Mouse (Mus musculus) stomach, embryonic 15.5 days (tissue): ENCODE data around the gene Fam19a4. TPM values are rescaled to one million over a fixed set of nuclear protein-coding genes. Genes with fewer than 3 reads are reported as not detected.

Source experiments
- ATAC-seq: fragments of 200-750 bp; cut with Nextera tagmentation; 2 replicates; pipeline ENCODE4 v1.8.0; 2017; ENCODE audit warnings: low read depth, moderate number of reproducible peaks, moderate TSS enrichment; ENCODE audit not compliant: insufficient read depth, low FRiP score
- H3K27ac ChIP-seq: fragments of 300-500 bp; sonication (generic); 2 replicates; pipeline ENCODE4 v1.5.1; 2015; ENCODE audit warnings: mild to moderate bottlenecking, inconsistent platforms
- H3K27me3 ChIP-seq: fragments of 300-500 bp; sonication (generic); replicated peaks from 2 replicates; pipeline ENCODE4 v1.6.1; 2015; ENCODE audit warnings: inconsistent platforms
- H3K36me3 ChIP-seq: fragments of 300-500 bp; sonication (generic); 2 replicates; pipeline ENCODE4 v1.6.1; 2015; ENCODE audit warnings: inconsistent platforms
- H3K4me1 ChIP-seq: fragments of 300-500 bp; sonication (generic); 2 replicates; pipeline ENCODE4 v1.6.1; 2015; ENCODE audit warnings: inconsistent platforms
- H3K4me2 ChIP-seq: fragments of 300-500 bp; sonication (generic); 2 replicates; pipeline ENCODE4 v1.6.1; 2015; ENCODE audit warnings: mild to moderate bottlenecking, inconsistent platforms
- H3K4me3 ChIP-seq: fragments of 300-500 bp; sonication (generic); replicated peaks from 2 replicates; pipeline ENCODE4 v1.5.1; 2015; ENCODE audit warnings: inconsistent platforms
- H3K9ac ChIP-seq: fragments of 300-500 bp; sonication (generic); 2 replicates; pipeline ENCODE4 v1.6.1; 2015; ENCODE audit warnings: inconsistent platforms
- H3K9me3 ChIP-seq: fragments of 300-500 bp; sonication (generic); 2 replicates; pipeline ENCODE4 v1.6.1; 2016; ENCODE audit warnings: inconsistent platforms
- WGBS: fragments of 180-500 bp; shearing (Covaris S2); methylation state at CpG from one replicate; pipeline ENCODE4 v1.1.7; 2015; 5-methylcytosine and 5-hydroxymethylcytosine counted together
- polyA plus RNA-seq: library from polyadenylated mRNA; unstranded; fragments of >200 nt; fragmentation: Nextera tagmentation; extraction: Ambion mirVana; gene quantifications from 2 replicates; pipeline ENCODE4 v1.2.1, GENCODE M21; 2015

The Fam19a4 gene
- 0.05 TPM in 1 of 2 replicates, not detected in the other for polyA plus RNA-seq

- no peak within 1 kb of the TSS for H3K9ac ChIP-seq
- H3K4me3 ChIP-seq, result peak within 1 kb of the TSS; percentile 36
- peak within 1 kb of the TSS; percentile 68 for H3K4me2 ChIP-seq
- H3K36me3 ChIP-seq, result no peaks in the 10 kb centered on the region
- ATAC-seq, result peak; percentile 90
- H3K4me1 ChIP-seq, result peaks cover 5% of the 10 kb centered on the region; the same call in 1 of the 2 replicates
- H3K27ac ChIP-seq, result no peak within 1 kb of the TSS
- peaks cover 21% of the 10 kb centered on the region for H3K27me3 ChIP-seq
- WGBS, result under 1% methylated on average over 30 of the region's 30 CpGs
- no peaks in the 10 kb centered on the region for H3K9me3 ChIP-seq
Measured at GRCm38 (mm10) chr6:97060074-97060681, at the start of gene Fam19a4. Fam19a4 (minus strand) TSS chr6:97060413.

DNA sequence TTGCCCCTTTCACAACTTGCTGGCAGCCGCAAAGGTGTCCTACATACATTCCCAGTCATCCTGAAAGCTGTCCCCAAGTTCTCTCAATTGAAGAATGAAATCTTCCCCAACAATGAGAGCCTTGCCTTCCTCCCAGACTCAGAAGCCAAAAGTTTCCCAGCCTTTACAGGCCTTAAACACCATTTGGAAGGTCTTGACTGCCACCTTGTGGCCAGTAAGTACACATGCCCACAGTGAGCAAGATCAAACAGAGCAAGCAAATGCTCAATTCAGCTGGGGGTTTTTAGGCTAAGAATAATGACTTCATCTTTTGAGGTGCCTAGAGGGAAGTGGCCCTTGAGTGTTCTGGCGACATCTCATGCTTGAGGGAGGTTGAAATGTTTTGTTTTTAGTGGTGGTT, 46.6 kb upstream of the Fam19a4 start:
- H3K4me1 ChIP-seq, result no peaks in the 10 kb centered on the region
- H3K9ac ChIP-seq, result no peak overlapping the region
- no peak overlapping the region for H3K27ac ChIP-seq
- no peaks in the 10 kb centered on the region for H3K27me3 ChIP-seq
- no peaks in the 10 kb centered on the region; the same call in 1 of the 2 replicates for H3K36me3 ChIP-seq
- no peak overlapping the region for H3K4me2 ChIP-seq
- H3K9me3 ChIP-seq, result no peaks in the 10 kb centered on the region
- H3K4me3 ChIP-seq, result no peak overlapping the region
- WGBS, result 23% methylated on average over 2 of the region's 2 CpGs
- 0 out of 2 replicates have a peak, but pooled peaks have one; percentile 35 for ATAC-seq

DNA sequence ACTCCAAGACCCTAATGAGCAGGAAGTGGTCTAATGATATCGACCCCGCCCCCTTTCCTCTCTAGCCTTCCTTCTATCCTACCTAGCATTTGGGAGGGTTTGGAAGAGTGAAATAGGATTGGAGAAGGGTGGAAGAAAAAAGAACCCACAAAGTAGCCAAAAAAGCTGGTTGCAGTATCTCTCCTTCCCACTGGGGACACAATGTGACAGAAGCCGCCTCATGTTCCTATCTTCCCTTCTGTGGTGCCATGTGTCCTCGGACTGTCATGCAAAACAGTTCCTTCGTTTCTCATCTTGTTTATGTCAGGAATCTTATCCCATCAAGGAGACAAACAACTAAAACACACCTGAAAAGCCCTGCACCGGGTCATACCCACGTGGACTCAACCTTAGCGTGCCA, 45.9 kb upstream of the Fam19a4 start:
- H3K4me3 ChIP-seq, result no peak overlapping the region
- no peak for ATAC-seq
- H3K36me3 ChIP-seq, result no peaks in the 10 kb centered on the region
- H3K4me1 ChIP-seq, result no peaks in the 10 kb centered on the region
- H3K27me3 ChIP-seq, result no peaks in the 10 kb centered on the region
- no peaks in the 10 kb centered on the region for H3K9me3 ChIP-seq
- no peak overlapping the region for H3K4me2 ChIP-seq
- WGBS, result 79% methylated on average over 8 of the region's 8 CpGs
- no peak overlapping the region for H3K9ac ChIP-seq
- H3K27ac ChIP-seq, result no peak overlapping the region

DNA sequence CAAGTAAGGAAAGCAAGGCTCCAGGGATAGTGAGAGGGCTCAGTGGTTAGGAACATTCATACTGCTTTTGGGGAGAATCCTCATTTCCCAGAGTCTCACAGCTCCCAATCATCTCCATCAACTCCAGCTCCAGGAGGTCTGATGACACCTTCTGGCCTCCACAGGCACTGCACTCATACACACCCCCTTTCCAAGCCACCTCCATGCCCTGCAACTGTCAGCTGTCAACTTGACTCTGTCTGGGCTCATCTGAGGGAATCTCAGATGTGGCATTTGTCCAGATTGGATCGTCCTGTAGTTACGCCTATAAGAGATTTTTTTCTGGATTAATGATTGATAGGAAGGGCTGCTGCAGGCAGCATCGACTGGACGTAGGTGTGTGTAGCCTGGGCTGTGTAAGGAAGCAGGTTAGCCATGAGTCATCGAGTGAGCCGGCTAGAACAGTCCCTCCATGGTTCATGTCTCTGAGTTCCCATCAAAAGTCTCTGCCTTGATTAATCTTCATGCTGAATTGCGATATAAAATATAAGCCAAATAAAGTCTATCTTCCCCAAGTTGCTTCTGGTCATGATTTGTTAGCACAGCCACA, 44.1 kb upstream of the Fam19a4 start:
- ATAC-seq, result peak; percentile 53; the same call in 1 of the 2 replicates
- no peak overlapping the region for H3K27ac ChIP-seq
- H3K36me3 ChIP-seq, result no peaks in the 10 kb centered on the region
- no peaks in the 10 kb centered on the region for H3K9me3 ChIP-seq
- no peaks in the 10 kb centered on the region for H3K27me3 ChIP-seq
- no peak overlapping the region for H3K4me3 ChIP-seq
- no peak overlapping the region for H3K9ac ChIP-seq
- no peaks in the 10 kb centered on the region for H3K4me1 ChIP-seq
- 66% methylated on average over 7 of the region's 7 CpGs for WGBS
- H3K4me2 ChIP-seq, result no peak overlapping the region

DNA sequence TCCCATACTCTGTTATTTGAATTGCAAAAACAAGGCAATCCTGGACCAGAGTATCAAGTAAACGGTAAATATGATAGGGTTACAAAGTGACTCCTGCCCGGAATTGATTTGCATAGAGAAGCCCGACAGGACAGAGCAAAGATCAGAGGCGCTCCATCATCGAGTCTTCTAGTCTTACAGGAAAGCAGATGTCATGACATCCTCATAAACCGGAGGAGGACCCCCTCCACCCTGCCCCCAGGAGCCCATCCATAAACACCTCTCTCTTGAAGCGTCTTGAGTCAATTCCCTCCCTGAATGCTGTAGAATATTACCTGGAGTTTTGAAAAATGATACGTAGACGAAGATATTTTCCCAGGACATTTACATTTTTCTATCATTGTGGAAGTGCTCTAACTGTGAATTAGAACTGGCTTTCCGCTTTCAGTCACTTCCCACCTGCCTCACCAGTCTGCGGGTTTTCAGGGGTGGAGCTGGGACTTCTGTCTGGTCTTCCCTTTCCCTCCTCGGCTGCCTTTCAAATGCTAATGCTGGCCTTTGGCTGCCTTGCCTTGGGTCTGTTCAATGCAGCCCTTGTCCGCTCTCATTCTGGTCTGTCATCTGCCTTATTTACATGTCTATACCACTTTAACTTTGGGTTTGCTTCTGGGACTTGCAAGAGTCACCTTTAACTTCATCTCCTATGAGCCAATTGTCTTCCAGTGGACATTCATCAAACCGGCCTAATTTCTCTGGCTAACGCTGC, 41.9 kb upstream of the Fam19a4 start:
- no peak overlapping the region for H3K4me2 ChIP-seq
- WGBS, result 12% methylated on average over 15 of the region's 15 CpGs

GRCm38 (mm10) chr6:97101190-97101957, 41.2 kb upstream of the Fam19a4 start:
- WGBS, result 32% methylated on average over 12 of the region's 12 CpGs
- no peak overlapping the region for H3K27ac ChIP-seq

More for the DNA sequence above, 41.9 kb upstream of the Fam19a4 start:
- H3K4me1 ChIP-seq, result no peaks in the 10 kb centered on the region
- no peak for ATAC-seq
- no peak overlapping the region for H3K27ac ChIP-seq
- no peak overlapping the region for H3K9ac ChIP-seq
- H3K4me3 ChIP-seq, result no peak overlapping the region
- H3K36me3 ChIP-seq, result no peaks in the 10 kb centered on the region
- H3K9me3 ChIP-seq, result no peaks in the 10 kb centered on the region
- H3K27me3 ChIP-seq, result no peaks in the 10 kb centered on the region

DNA sequence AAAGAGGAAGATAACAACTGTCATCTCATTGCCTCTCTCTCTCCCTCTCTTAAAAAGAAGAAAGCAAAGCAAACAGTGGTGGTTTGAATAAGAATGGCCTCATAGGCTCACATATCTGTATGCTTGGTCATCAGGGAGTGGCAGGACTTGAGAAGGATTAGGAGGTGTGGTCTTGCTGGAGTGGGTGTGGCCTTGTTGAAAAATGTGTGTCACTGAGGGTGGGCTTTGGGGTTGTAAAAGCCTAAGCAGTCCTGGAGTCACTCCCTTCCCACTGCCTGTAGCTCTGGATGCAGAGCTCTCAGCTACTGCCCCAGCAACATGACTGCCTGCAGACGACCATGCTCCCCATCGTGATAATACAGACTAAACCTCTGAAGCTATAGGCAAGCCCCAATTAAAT, 22.1 kb upstream of the Fam19a4 start:
- Histone ChIP-seq H3K9ac (no peak overlapping the region), H3K4me1 (no peaks in the 10 kb centered on the region), H3K9me3 (no peaks in the 10 kb centered on the region), H3K4me3 (no peak overlapping the region), H3K36me3 (no peaks in the 10 kb centered on the region), H3K27me3 (no peaks in the 10 kb centered on the region), H3K4me2 (no peak overlapping the region), H3K27ac (no peak overlapping the region)
- WGBS, result 85% methylated on average over 2 of the region's 2 CpGs
- ATAC-seq, result no peak

More at GRCm38 (mm10) chr6:97101190-97101957, 41.2 kb upstream of the Fam19a4 start:
- no peak overlapping the region for H3K4me3 ChIP-seq
- H3K36me3 ChIP-seq, result no peaks in the 10 kb centered on the region
- H3K4me1 ChIP-seq, result no peaks in the 10 kb centered on the region
- no peak overlapping the region for H3K4me2 ChIP-seq
- H3K27me3 ChIP-seq, result no peaks in the 10 kb centered on the region
- H3K9ac ChIP-seq, result no peak overlapping the region
- H3K9me3 ChIP-seq, result no peaks in the 10 kb centered on the region
- no peak for ATAC-seq

GRCm38 (mm10) chr6:97080016-97080415, 19.8 kb upstream of the Fam19a4 start:
- Histone ChIP-seq H3K4me2 (no peak overlapping the region), H3K4me1 (no peaks in the 10 kb centered on the region), H3K27ac (no peak overlapping the region), H3K4me3 (no peak overlapping the region), H3K36me3 (no peaks in the 10 kb centered on the region), H3K27me3 (no peaks in the 10 kb centered on the region), H3K9ac (no peak overlapping the region), H3K9me3 (no peaks in the 10 kb centered on the region)
- 47% methylated on average over 9 of the region's 9 CpGs for WGBS
- no peak for ATAC-seq

- Histone ChIP-seq H3K27me3 (peaks cover 21% of the 10 kb centered on the region), H3K36me3 (no peaks in the 10 kb centered on the region), H3K4me3 (peak overlapping the region; percentile 36), H3K4me2 (peak overlapping the region; percentile 68), H3K27ac (no peak overlapping the region), H3K9ac (no peak overlapping the region), H3K9me3 (no peaks in the 10 kb centered on the region), H3K4me1 (peaks cover 5% of the 10 kb centered on the region; the same call in 1 of the 2 replicates)
- ATAC-seq, result no peak
- WGBS, result 4% methylated on average over 10 of the region's 10 CpGs
Measured at GRCm38 (mm10) chr6:97059599-97059998, 614 bp downstream of the Fam19a4 start.

DNA sequence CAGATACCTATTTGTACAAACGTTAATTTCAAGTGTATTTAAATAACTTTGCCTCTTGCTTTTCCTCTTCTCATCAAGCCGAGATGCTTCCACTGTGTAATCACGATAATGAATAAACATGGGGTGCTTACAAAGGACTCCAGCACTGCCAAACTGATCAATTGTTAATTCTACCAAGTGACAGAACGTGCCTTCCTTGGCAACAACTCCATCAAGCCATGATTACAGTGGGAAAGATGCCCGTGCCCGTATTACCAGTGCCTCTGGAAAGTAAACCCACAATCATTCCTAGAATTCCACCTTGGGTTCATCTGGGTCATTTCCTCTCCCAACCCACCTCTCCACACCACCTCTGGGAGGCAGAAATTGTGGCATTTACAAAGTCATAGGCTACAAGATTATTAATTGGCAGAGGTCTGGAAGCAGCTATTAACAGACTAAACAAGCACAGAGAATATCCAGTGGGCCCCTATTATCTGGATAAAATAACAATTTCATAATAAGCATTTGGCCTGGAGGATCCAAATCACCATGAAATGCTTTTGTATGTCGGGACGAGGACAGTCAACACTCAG, 7.9 kb downstream of the Fam19a4 start:
- Histone ChIP-seq H3K9ac (no peak overlapping the region), H3K9me3 (no peaks in the 10 kb centered on the region), H3K4me2 (no peak overlapping the region), H3K4me3 (no peak overlapping the region), H3K4me1 (no peaks in the 10 kb centered on the region), H3K27me3 (no peaks in the 10 kb centered on the region), H3K27ac (no peak overlapping the region), H3K36me3 (no peaks in the 10 kb centered on the region)
- ATAC-seq, result no peak
- 62% methylated on average over 8 of the region's 8 CpGs for WGBS

GRCm38 (mm10) chr6:97048403-97048802, 11.8 kb downstream of the Fam19a4 start:
- WGBS, result 31% methylated on average over 4 of the region's 4 CpGs
- Histone ChIP-seq H3K9me3 (no peaks in the 10 kb centered on the region), H3K36me3 (no peaks in the 10 kb centered on the region), H3K27ac (no peak overlapping the region), H3K4me3 (no peak overlapping the region), H3K4me1 (no peaks in the 10 kb centered on the region), H3K9ac (no peak overlapping the region), H3K4me2 (no peak overlapping the region), H3K27me3 (no peaks in the 10 kb centered on the region)
- no peak for ATAC-seq
